ENCODE assay signal across 24 mouse cellular contexts in genomic region chr5:45580279-45580678, GRCm38 (mm10). TPM values are rescaled to one million over a fixed set of nuclear protein-coding genes. Genes with fewer than 3 reads are reported as not detected.
DNase-seq lines count a peak whose midpoint lies in the region; ATAC-seq and TF ChIP-seq lines count a peak whose summit lies in the region.
"Had no signal": no experiment of that assay in that cellular context is flagged by ENCODE, and none has a peak within 500 bp of the region (broad histone marks: within the 10 kb centered on the region; RNA-seq: fewer than 3 reads in every experiment).

No protein-coding gene starts in this region.

- TF ChIP-seq CTCF in CH12.LX (conservative IDR thresholded peaks at IDR 0.05 in 1 of 2, IDR thresholded peaks at IDR 0.05 in 1 of 2; ENCODE audit: low read depth in 2 of 2, low read length in 2 of 2), result no peak
- TF ChIP-seq CTCF in bone marrow macrophage, adult 2 months (IDR thresholded peaks at IDR 0.05; ENCODE audit: low read depth, low read length), result no peak
- TF ChIP-seq CTCF in small intestine, adult 2 months (IDR thresholded peaks at IDR 0.05; ENCODE audit: extremely low read depth, insufficient read length, insufficient replicate concordance, low read depth, low read length), result no peak
- no peak for TF ChIP-seq CTCF in intestine, postnatal 0 days (IDR thresholded peaks at IDR 0.05; ENCODE audit: low read depth)

- TF ChIP-seq EP300 in CH12.LX (IDR thresholded peaks at IDR 0.05; ENCODE audit: low read length), result no peak

- TF ChIP-seq POLR2A in CH12.LX (IDR thresholded peaks at IDR 0.05; ENCODE audit: low read depth, low read length), result no peak
- TF ChIP-seq POLR2A in bone marrow macrophage, adult 2 months (IDR thresholded peaks at IDR 0.05; ENCODE audit: borderline replicate concordance, low read depth, low read length), result no peak
- TF ChIP-seq POLR2A in small intestine, adult 2 months (IDR thresholded peaks at IDR 0.05; ENCODE audit: low read depth, low read length), result no peak

- ATAC-seq in megakaryocyte, adult 5-6 weeks (ENCODE audit: poor library complexity, severe bottlenecking), result peak; percentile 72
- no peak for ATAC-seq in intestine, postnatal 0 days
- no peak for ATAC-seq in liver, embryonic 11.5 days (replicated peaks; ENCODE audit: low FRiP score)
- ATAC-seq: CD4-positive, CD25-positive, alpha-beta regulatory T cell, adult 4 months; forebrain, embryonic 13.5 days; forebrain, embryonic 15.5 days; forebrain, postnatal 0 days had no signal

- dilution Hi-C loops in CH12.LX (cut with MboI; ENCODE audit: extremely low pct_ligation_motif_present, extremely low pct_unique_long_range_greater_than_20kb, low sequenced_read_pairs), result no loop called here

- H3K9me3 ChIP-seq in CH12.LX (replicated peaks; ENCODE audit: low read length), result no peaks in the 10 kb centered on the region
- H3K9me3 ChIP-seq in intestine, postnatal 0 days (ENCODE audit: control insufficient read depth), result no peaks in the 10 kb centered on the region
- H3K9me3 ChIP-seq in liver, embryonic 11.5 days (ENCODE audit: control insufficient read depth, low read length), result no peaks in the 10 kb centered on the region
- H3K9me3 ChIP-seq: embryonic facial prominence, embryonic 10.5 days; embryonic facial prominence, embryonic 12.5 days; forebrain, embryonic 13.5 days; forebrain, embryonic 15.5 days had no signal

- H3K79me2 ChIP-seq in CH12.LX (replicated peaks; ENCODE audit: control insufficient read depth, extremely low read depth, insufficient read depth, poor library complexity, severe bottlenecking), result no peaks in the 10 kb centered on the region

- no peaks in the 10 kb centered on the region for H3K36me3 ChIP-seq in CH12.LX (replicated peaks in 1 of 2; ENCODE audit: control insufficient read depth in 1 of 2, insufficient read depth in 1 of 2, low read length in 1 of 2)
- no peaks in the 10 kb centered on the region for H3K36me3 ChIP-seq in small intestine, adult 2 months (ENCODE audit: control insufficient read depth, insufficient read depth, low read length)
- H3K36me3 ChIP-seq in intestine, postnatal 0 days (ENCODE audit: control insufficient read depth, insufficient read depth), result no peaks in the 10 kb centered on the region
- H3K36me3 ChIP-seq in liver, embryonic 11.5 days (ENCODE audit: control insufficient read depth, insufficient read depth, low read length), result no peaks in the 10 kb centered on the region
- H3K36me3 ChIP-seq: embryonic facial prominence, embryonic 10.5 days; embryonic facial prominence, embryonic 12.5 days; forebrain, embryonic 15.5 days had no signal

- in situ Hi-C loops in CH12.LX (cut with MboI; ENCODE audit: low pct_ligation_motif_present, low pct_unique_long_range_greater_than_20kb, low sequenced_read_pairs), result no loop called here

- DNase-seq in CH12.LX (ENCODE audit: extremely low read depth), result peak; percentile 21
- DNase-seq in liver, embryonic 11.5 days (ENCODE audit: low spot score), result no peak
- no peak for DNase-seq in frontal cortex, postnatal 25 days (ENCODE audit: low spot score in 2 of 2)
- DNase-seq in right cerebral cortex, postnatal 4 days, result no peak
- DNase-seq: adrenal gland, adult 2 months; adrenal gland, postnatal 10 days; adrenal gland, postnatal 25 days; B cell, adult 2 months; cerebellum, adult 11 months; cerebellum, adult 18-20 months; cerebellum, adult 8-10 months; cerebellum, adult 9-11 months; cerebellum, postnatal 14 days; cerebellum, postnatal 36 days; forebrain, postnatal 0 days had no signal

- H3K4me1 ChIP-seq in CH12.LX (ENCODE audit: control insufficient read depth in 1 of 2, insufficient read depth in 2 of 2), result peaks cover 0 to 11% of the 10 kb centered on the region in 2 experiments; a peak in 2 of 4 replicates
- peaks cover 3% of the 10 kb centered on the region; the same call in 1 of the 2 replicates for H3K4me1 ChIP-seq in bone marrow macrophage, adult 2 months (ENCODE audit: control insufficient read depth, insufficient read depth, low read length)
- H3K4me1 ChIP-seq in small intestine, adult 2 months (ENCODE audit: control insufficient read depth, insufficient read depth, insufficient read length, low read length), result no peaks in the 10 kb centered on the region
- no peaks in the 10 kb centered on the region for H3K4me1 ChIP-seq in intestine, postnatal 0 days (replicated peaks; ENCODE audit: control insufficient read depth, insufficient read depth, low read length)
- no peaks in the 10 kb centered on the region for H3K4me1 ChIP-seq in liver, embryonic 11.5 days (replicated peaks; ENCODE audit: control insufficient read depth, insufficient read depth, low read length)
- H3K4me1 ChIP-seq: embryonic facial prominence, embryonic 10.5 days; embryonic facial prominence, embryonic 12.5 days; forebrain, embryonic 13.5 days; forebrain, embryonic 15.5 days had no signal

- H3K9ac ChIP-seq in CH12.LX (ENCODE audit: insufficient read depth, low read depth), result no peak overlapping the region
- H3K9ac ChIP-seq in intestine, postnatal 0 days (ENCODE audit: low read depth, low read length), result no peak overlapping the region
- no peak overlapping the region for H3K9ac ChIP-seq in liver, embryonic 11.5 days (ENCODE audit: low read depth, low read length)
- H3K9ac ChIP-seq: embryonic facial prominence, embryonic 12.5 days; forebrain, embryonic 13.5 days; forebrain, embryonic 15.5 days; forebrain, postnatal 0 days had no signal

- no peak for TF ChIP-seq RAD21 in CH12.LX (IDR thresholded peaks at IDR 0.05; ENCODE audit: low read depth, low read length)

- peak overlapping the region; percentile 76 for H3K4me2 ChIP-seq in CH12.LX (ENCODE audit: insufficient read depth, low read depth, poor library complexity, severe bottlenecking)
- H3K4me2 ChIP-seq in intestine, postnatal 0 days (replicated peaks; ENCODE audit: low read depth), result no peak overlapping the region
- H3K4me2 ChIP-seq in liver, embryonic 11.5 days, result no peak overlapping the region
- H3K4me2 ChIP-seq: embryonic facial prominence, embryonic 12.5 days; forebrain, embryonic 13.5 days; forebrain, embryonic 15.5 days had no signal

- no peak overlapping the region for H3K4me3 ChIP-seq in CH12.LX (replicated peaks in 1 of 3; ENCODE audit: low read depth in 2 of 3, low read length in 2 of 3, poor library complexity in 1 of 3)
- H3K4me3 ChIP-seq in bone marrow macrophage, adult 2 months (ENCODE audit: insufficient read depth, low read length), result peak overlapping the region; percentile 61
- peak overlapping the region; percentile 44 for H3K4me3 ChIP-seq in small intestine, adult 2 months (ENCODE audit: low read depth, low read length)
- no peak overlapping the region for H3K4me3 ChIP-seq in intestine, postnatal 0 days (ENCODE audit: low read depth, low read length)
- H3K4me3 ChIP-seq in liver, embryonic 11.5 days (ENCODE audit: low read depth, low read length), result no peak overlapping the region
- H3K4me3 ChIP-seq: embryonic facial prominence, embryonic 10.5 days; embryonic facial prominence, embryonic 12.5 days; forebrain, embryonic 13.5 days; forebrain, embryonic 15.5 days had no signal

- WGBS in small intestine, adult 2 months, result 73% methylated on average over 10 of the region's 10 CpGs
- 67% methylated on average over 10 of the region's 10 CpGs for WGBS in intestine, postnatal 0 days
- WGBS in liver, embryonic 11.5 days, result 64% methylated on average over 10 of the region's 10 CpGs

- no peaks in the 10 kb centered on the region for H3K27me3 ChIP-seq in CH12.LX (replicated peaks)
- H3K27me3 ChIP-seq in small intestine, adult 2 months (ENCODE audit: control insufficient read depth, insufficient read depth, low read length), result no peaks in the 10 kb centered on the region
- no peaks in the 10 kb centered on the region for H3K27me3 ChIP-seq in intestine, postnatal 0 days (replicated peaks; ENCODE audit: control insufficient read depth, insufficient read depth, low read length)
- no peaks in the 10 kb centered on the region for H3K27me3 ChIP-seq in liver, embryonic 11.5 days (replicated peaks; ENCODE audit: control insufficient read depth, insufficient read depth, low read length)
- H3K27me3 ChIP-seq: embryonic facial prominence, embryonic 12.5 days; forebrain, embryonic 13.5 days; forebrain, embryonic 15.5 days had no signal

- no peak overlapping the region for H3K27ac ChIP-seq in CH12.LX (ENCODE audit: insufficient read depth, low read depth)
- H3K27ac ChIP-seq in bone marrow macrophage, adult 2 months (ENCODE audit: insufficient read depth, low read depth, low read length), result no peak overlapping the region
- H3K27ac ChIP-seq in small intestine, adult 2 months (ENCODE audit: insufficient read depth, low read depth, low read length), result no peak overlapping the region
- no peak overlapping the region for H3K27ac ChIP-seq in intestine, postnatal 0 days (ENCODE audit: low read depth, low read length)
- no peak overlapping the region for H3K27ac ChIP-seq in liver, embryonic 11.5 days (ENCODE audit: low read depth, low read length)
- H3K27ac ChIP-seq: embryonic facial prominence, embryonic 10.5 days; embryonic facial prominence, embryonic 12.5 days; forebrain, embryonic 13.5 days; forebrain, embryonic 15.5 days had no signal

TF ChIP-seq in CH12.LX, 34 proteins besides CTCF, POLR2A, EP300 and RAD21:
- TF ChIP-seq NELFE (IDR thresholded peaks at IDR 0.05; ENCODE audit: low read depth, low read length), result no peak
- peak; percentile 52; the same call in 1 of the 2 replicates for TF ChIP-seq IRF4 (IDR thresholded peaks at IDR 0.05; ENCODE audit: low read depth, low read length)
- no peak for TF ChIP-seq MAZ (IDR thresholded peaks at IDR 0.05; ENCODE audit: low read depth, low read length)
- TF ChIP-seq ZKSCAN1 (IDR thresholded peaks at IDR 0.05; ENCODE audit: borderline replicate concordance, low read depth, low read length), result peak; percentile 22; the same call in 1 of the 2 replicates
TF ChIP-seq in CH12.LX: peak in this region for 2.

RNA-seq across cellular contexts. Expression of gene Fam184b, which starts 59.1 kb away (rescaled TPM):
- total RNA-seq in CH12.LX (2012; rRNA removed), result 0.04 TPM in 1 of 2 replicates, not detected in the other
- total RNA-seq in CH12.LX (2014; rRNA removed), result not detected in 2 replicates
- polyA plus RNA-seq in CH12.LX (2012; ENCODE audit: insufficient read length, low read depth), result 0.10 TPM in 1 of 2 replicates, not detected in the other
- not detected in 2 replicates for polyA plus RNA-seq in bone marrow macrophage, adult 2 months (2012; ENCODE audit: insufficient read depth, insufficient read length, missing spikeins)
- 0.36 TPM in 1 of 2 replicates, not detected in the other for total RNA-seq in megakaryocyte, adult 5-6 weeks (2015)
- not detected in 2 replicates for total RNA-seq in megakaryocyte, adult 5-6 weeks (2017)
- 0.03 and 0.06 TPM in 2 replicates for polyA plus RNA-seq in small intestine, adult 2 months (2012; rRNA removed)
- polyA plus RNA-seq in intestine, postnatal 0 days (2015; fragmentation: Nextera tagmentation; extraction: Ambion mirVana), result 1.4 and 1.5 TPM in 2 replicates
- polyA plus RNA-seq in liver, embryonic 11.5 days (2014; fragmentation: Nextera tagmentation; extraction: Ambion mirVana), result 0.36 and 0.45 TPM in 2 replicates
- polyA plus RNA-seq: adrenal gland, adult 2 months had no signal

Comparison
In these comparisons a context has a peak if more than half of its experiments do, and no peak if none do; other contexts are left out.
1. H3K4me3 ChIP-seq: peak in bone marrow macrophage, adult 2 months (single experiment) and small intestine, adult 2 months (single experiment); none in CH12.LX (0 of 3), intestine, postnatal 0 days (single experiment) and liver, embryonic 11.5 days (single experiment).